Mouse (Mus musculus): ENCODE measurements at regions not wholly inside any gene's neighbourhood (a gene's known extent, or its start where the extent isn't known, plus 50 kb on each side); places are given as distances from the start of the nearest gene placed in this dataset.

- no peak overlapping the region for H3K4me3 ChIP-seq (ENCODE audit: low read depth, low read length)
- no peaks in the 10 kb centered on the region for H3K4me1 ChIP-seq (replicated peaks; ENCODE audit: control insufficient read depth, insufficient read depth, low read length)
- no peak overlapping the region for H3K4me2 ChIP-seq (ENCODE audit: low read depth, low read length, severe bottlenecking)
- 88% methylated on average over 5 of the region's 5 CpGs for WGBS
- no peak overlapping the region for H3K27ac ChIP-seq (ENCODE audit: low read depth, low read length)
- ATAC-seq (replicated peaks; ENCODE audit: low FRiP score) (no peak), DNase-seq (ENCODE audit: low spot score) (no peak)
- H3K36me3 ChIP-seq (ENCODE audit: control insufficient read depth, insufficient read depth, low read length) = no peaks in the 10 kb centered on the region
- H3K9me3 ChIP-seq (ENCODE audit: control insufficient read depth, low read length) = no peaks in the 10 kb centered on the region
- H3K27me3 ChIP-seq (ENCODE audit: control insufficient read depth, insufficient read depth, low read length) = no peaks in the 10 kb centered on the region
- H3K9ac ChIP-seq (ENCODE audit: low read length) = no peak overlapping the region
Measured at GRCm38 (mm10) chr11:64158281-64158680, 79.0 kb upstream of the Cox10 start.

- no peak for DNase-seq (ENCODE audit: low spot score)
- H3K27ac ChIP-seq (ENCODE audit: low read depth, low read length) = no peak overlapping the region
- H3K9ac ChIP-seq (ENCODE audit: low read length) = no peak overlapping the region
- ATAC-seq (replicated peaks; ENCODE audit: low FRiP score) = no peak
- no peaks in the 10 kb centered on the region for H3K4me1 ChIP-seq (replicated peaks; ENCODE audit: control insufficient read depth, insufficient read depth, low read length)
- no peaks in the 10 kb centered on the region for H3K36me3 ChIP-seq (ENCODE audit: control insufficient read depth, insufficient read depth, low read length)
- H3K9me3 ChIP-seq (ENCODE audit: control insufficient read depth, low read length) = no peaks in the 10 kb centered on the region
- no peak overlapping the region for H3K4me3 ChIP-seq (ENCODE audit: low read depth, low read length)
- 83% methylated on average over 7 of the region's 7 CpGs for WGBS
- H3K27me3 ChIP-seq (ENCODE audit: control insufficient read depth, insufficient read depth, low read length) = no peaks in the 10 kb centered on the region
- H3K4me2 ChIP-seq (ENCODE audit: low read depth, low read length, severe bottlenecking) = no peak overlapping the region
Measured at GRCm38 (mm10) chr11:64156640-64157039, 77.4 kb upstream of the Cox10 start.

- Histone ChIP-seq H3K9me3 (ENCODE audit: control insufficient read depth, low read length) (no peaks in the 10 kb centered on the region), H3K4me1 (replicated peaks; ENCODE audit: control insufficient read depth, insufficient read depth, low read length) (no peaks in the 10 kb centered on the region)
- no peak for ATAC-seq (replicated peaks; ENCODE audit: low FRiP score)
Measured at GRCm38 (mm10) chr11:64139483-64139882, 60.2 kb upstream of the Cox10 start.

GRCm38 (mm10) chr11:64138934-64139333 is 59.7 kb upstream of the Cox10 start:
- no peaks in the 10 kb centered on the region for H3K36me3 ChIP-seq (ENCODE audit: control insufficient read depth, insufficient read depth, low read length)
- no peak overlapping the region for H3K4me3 ChIP-seq (ENCODE audit: low read depth, low read length)
- no peaks in the 10 kb centered on the region for H3K9me3 ChIP-seq (ENCODE audit: control insufficient read depth, low read length)
- H3K27me3 ChIP-seq (ENCODE audit: control insufficient read depth, insufficient read depth, low read length) = no peaks in the 10 kb centered on the region
- no peak overlapping the region for H3K4me2 ChIP-seq (ENCODE audit: low read depth, low read length, severe bottlenecking)
- DNase-seq (ENCODE audit: low spot score) (no peak), ATAC-seq (replicated peaks; ENCODE audit: low FRiP score) (no peak)
- H3K4me1 ChIP-seq (replicated peaks; ENCODE audit: control insufficient read depth, insufficient read depth, low read length) = no peaks in the 10 kb centered on the region
- no peak overlapping the region for H3K9ac ChIP-seq (ENCODE audit: low read length)
- WGBS = 78% methylated on average over 4 of the region's 4 CpGs
- no peak overlapping the region for H3K27ac ChIP-seq (ENCODE audit: low read depth, low read length)

More at GRCm38 (mm10) chr11:64139483-64139882, 60.2 kb upstream of the Cox10 start:
- no peak overlapping the region for H3K9ac ChIP-seq (ENCODE audit: low read length)
- H3K36me3 ChIP-seq (ENCODE audit: control insufficient read depth, insufficient read depth, low read length) = no peaks in the 10 kb centered on the region
- 89% methylated on average over 2 of the region's 2 CpGs for WGBS
- DNase-seq (ENCODE audit: low spot score) = no peak
- no peak overlapping the region for H3K4me3 ChIP-seq (ENCODE audit: low read depth, low read length)
- H3K27ac ChIP-seq (ENCODE audit: low read depth, low read length) = no peak overlapping the region
- no peaks in the 10 kb centered on the region for H3K27me3 ChIP-seq (ENCODE audit: control insufficient read depth, insufficient read depth, low read length)
- H3K4me2 ChIP-seq (ENCODE audit: low read depth, low read length, severe bottlenecking) = no peak overlapping the region

- Histone ChIP-seq H3K36me3 (ENCODE audit: control insufficient read depth, insufficient read depth, low read length) (no peaks in the 10 kb centered on the region), H3K4me1 (replicated peaks; ENCODE audit: control insufficient read depth, insufficient read depth, low read length) (no peaks in the 10 kb centered on the region), H3K4me3 (ENCODE audit: low read depth, low read length) (no peak overlapping the region), H3K27me3 (ENCODE audit: control insufficient read depth, insufficient read depth, low read length) (no peaks in the 10 kb centered on the region), H3K9me3 (ENCODE audit: control insufficient read depth, low read length) (no peaks in the 10 kb centered on the region), H3K9ac (ENCODE audit: low read length) (no peak overlapping the region), H3K27ac (ENCODE audit: low read depth, low read length) (no peak overlapping the region), H3K4me2 (ENCODE audit: low read depth, low read length, severe bottlenecking) (no peak overlapping the region)
- WGBS = 89% methylated on average over 5 of the region's 5 CpGs
- DNase-seq (ENCODE audit: low spot score) = no peak
- no peak for ATAC-seq (replicated peaks; ENCODE audit: low FRiP score)
Measured at GRCm38 (mm10) chr11:64135766-64136165, 56.5 kb upstream of the Cox10 start.

GRCm38 (mm10) chr11:64135308-64135591 is 56.0 kb upstream of the Cox10 start:
- Histone ChIP-seq H3K27ac (ENCODE audit: low read depth, low read length) (no peak overlapping the region), H3K4me3 (ENCODE audit: low read depth, low read length) (no peak overlapping the region), H3K36me3 (ENCODE audit: control insufficient read depth, insufficient read depth, low read length) (no peaks in the 10 kb centered on the region), H3K4me2 (ENCODE audit: low read depth, low read length, severe bottlenecking) (no peak overlapping the region), H3K9me3 (ENCODE audit: control insufficient read depth, low read length) (no peaks in the 10 kb centered on the region), H3K4me1 (replicated peaks; ENCODE audit: control insufficient read depth, insufficient read depth, low read length) (no peaks in the 10 kb centered on the region), H3K27me3 (ENCODE audit: control insufficient read depth, insufficient read depth, low read length) (no peaks in the 10 kb centered on the region), H3K9ac (ENCODE audit: low read length) (no peak overlapping the region)
- ATAC-seq (replicated peaks; ENCODE audit: low FRiP score) = no peak
- 80% methylated on average over 2 of the region's 2 CpGs for WGBS
- no peak for DNase-seq (ENCODE audit: low spot score)

GRCm38 (mm10) chr11:64134571-64135307 is 55.5 kb upstream of the Cox10 start:
- 73% methylated on average over 15 of the region's 15 CpGs for WGBS
- no peak for DNase-seq (ENCODE audit: low spot score)

More at GRCm38 (mm10) chr11:64134571-64135307, 55.5 kb upstream of the Cox10 start:
- Histone ChIP-seq H3K27ac (ENCODE audit: low read depth, low read length) (no peak overlapping the region), H3K9ac (ENCODE audit: low read length) (no peak overlapping the region), H3K36me3 (ENCODE audit: control insufficient read depth, insufficient read depth, low read length) (no peaks in the 10 kb centered on the region), H3K4me1 (replicated peaks; ENCODE audit: control insufficient read depth, insufficient read depth, low read length) (no peaks in the 10 kb centered on the region), H3K4me3 (ENCODE audit: low read depth, low read length) (no peak overlapping the region), H3K27me3 (ENCODE audit: control insufficient read depth, insufficient read depth, low read length) (no peaks in the 10 kb centered on the region), H3K9me3 (ENCODE audit: control insufficient read depth, low read length) (no peaks in the 10 kb centered on the region), H3K4me2 (ENCODE audit: low read depth, low read length, severe bottlenecking) (no peak overlapping the region)
- no peak for ATAC-seq (replicated peaks; ENCODE audit: low FRiP score)
